11 mouse cellular contexts compared by ENCODE assay signal in the genomic region with DNA sequence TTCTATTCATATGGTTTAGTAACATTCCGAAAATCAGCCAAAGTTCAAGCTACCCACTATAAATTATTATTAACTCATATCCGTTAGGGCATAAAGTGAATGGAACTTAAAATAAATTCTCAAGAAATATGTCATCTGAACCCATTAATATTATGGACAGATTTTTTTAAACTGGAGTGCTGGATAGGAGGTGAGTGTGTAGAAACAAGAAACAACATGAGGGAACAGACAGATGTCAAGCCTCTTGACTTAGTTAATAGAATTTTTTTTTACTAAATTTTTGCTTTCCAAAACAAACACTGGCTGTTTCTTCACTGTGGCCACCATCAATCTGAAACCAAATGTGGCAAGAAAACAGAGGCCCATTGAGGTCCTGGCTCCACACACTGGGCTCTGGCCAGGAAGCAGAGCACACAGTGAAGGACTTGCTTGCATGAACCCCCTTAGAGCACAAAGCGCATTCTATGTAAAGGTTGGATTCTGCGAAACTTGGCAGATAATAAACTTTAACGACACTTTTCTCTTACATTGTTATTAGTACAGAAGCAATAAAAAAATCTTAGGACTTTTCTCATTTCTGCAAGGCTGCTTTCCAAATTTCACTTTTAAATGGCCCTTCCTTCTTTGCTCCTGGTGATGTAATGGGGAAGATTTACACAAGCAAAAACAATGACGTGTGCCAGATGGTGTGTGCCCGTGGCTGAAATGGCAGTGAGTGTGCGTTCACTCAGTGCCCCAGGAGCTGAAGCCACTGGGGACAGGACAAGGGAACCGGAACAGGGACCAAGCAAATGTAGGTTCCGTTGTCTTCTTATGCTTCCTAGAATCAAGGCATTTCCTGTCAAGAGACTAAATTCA. TPM values are rescaled to one million over a fixed set of nuclear protein-coding genes. Genes with fewer than 3 reads are reported as not detected.
DNase-seq lines count a peak whose midpoint lies in the region; ATAC-seq and TF ChIP-seq lines count a peak whose summit lies in the region.
"Had no signal": no experiment of that assay in that cellular context is flagged by ENCODE, and none has a peak within 500 bp of the region (broad histone marks: within the 10 kb centered on the region; RNA-seq: fewer than 3 reads in every experiment).

No protein-coding gene starts in this region.

- no peak for ATAC-seq in heart, embryonic 12.5 days (ENCODE audit: insufficient number of reproducible peaks, low FRiP score)
- ATAC-seq in limb, embryonic 13.5 days (ENCODE audit: low FRiP score, low read depth), result peak; percentile 93

- no peaks in the 10 kb centered on the region for H3K79me2 ChIP-seq in heart, adult 2 months (replicated peaks; ENCODE audit: control insufficient read depth, insufficient read depth, low read length)

- peaks cover 6% of the 10 kb centered on the region for H3K4me1 ChIP-seq in heart, adult 2 months (ENCODE audit: control insufficient read depth, insufficient read depth, low read length)
- no peaks in the 10 kb centered on the region for H3K4me1 ChIP-seq in heart, embryonic 12.5 days (replicated peaks)
- peaks cover 15% of the 10 kb centered on the region for H3K4me1 ChIP-seq in brown adipose tissue, adult 24 weeks (ENCODE audit: control insufficient read depth, insufficient read depth, insufficient read length, low read length)
- H3K4me1 ChIP-seq in limb, embryonic 13.5 days, result peaks cover 17% of the 10 kb centered on the region
- no peaks in the 10 kb centered on the region for H3K4me1 ChIP-seq in embryonic facial prominence, embryonic 10.5 days

- no peak overlapping the region for H3K9ac ChIP-seq in heart, adult 2 months (ENCODE audit: low read depth, low read length)
- no peak overlapping the region for H3K9ac ChIP-seq in heart, embryonic 12.5 days
- no peak overlapping the region for H3K9ac ChIP-seq in limb, embryonic 13.5 days

- TF ChIP-seq CTCF in heart, adult 2 months (IDR thresholded peaks at IDR 0.05), result no peak

- peak overlapping the region; percentile 8; the same call in 1 of the 2 replicates for H3K27ac ChIP-seq in heart, adult 2 months
- H3K27ac ChIP-seq in heart, embryonic 12.5 days (ENCODE audit: poor library complexity, severe bottlenecking), result no peak overlapping the region
- H3K27ac ChIP-seq in brown adipose tissue, adult 24 weeks (replicated peaks; ENCODE audit: low read depth, low read length), result peak overlapping the region; percentile 89
- H3K27ac ChIP-seq in limb, embryonic 13.5 days, result peak overlapping the region; percentile 81
- no peak overlapping the region for H3K27ac ChIP-seq in embryonic facial prominence, embryonic 10.5 days (replicated peaks)
- H3K27ac ChIP-seq: macrophage had no signal

- H3K27me3 ChIP-seq in heart, adult 2 months (ENCODE audit: control insufficient read depth, insufficient read depth, low read length), result no peaks in the 10 kb centered on the region
- H3K27me3 ChIP-seq in heart, embryonic 12.5 days (replicated peaks), result no peaks in the 10 kb centered on the region
- H3K27me3 ChIP-seq in limb, embryonic 13.5 days, result no peaks in the 10 kb centered on the region
- H3K27me3 ChIP-seq in embryonic facial prominence, embryonic 10.5 days (replicated peaks; ENCODE audit: low read depth, poor library complexity, severe bottlenecking), result no peaks in the 10 kb centered on the region

- TF ChIP-seq EP300 in heart, adult 2 months (IDR thresholded peaks at IDR 0.05; ENCODE audit: insufficient read depth, low read depth, low read length), result no peak

- no peak for TF ChIP-seq POLR2A in heart, adult 2 months (IDR thresholded peaks at IDR 0.05; ENCODE audit: insufficient read depth, low read depth, low read length)

- WGBS in heart, adult 2 months, result 61% methylated on average over 10 of the region's 10 CpGs
- 84% methylated on average over 10 of the region's 10 CpGs for WGBS in heart, embryonic 12.5 days
- WGBS in limb, embryonic 13.5 days, result 45% methylated on average over 10 of the region's 10 CpGs
- WGBS in embryonic facial prominence, embryonic 10.5 days, result 78% methylated on average over 10 of the region's 10 CpGs

- H3K4me3 ChIP-seq in heart, adult 2 months, result no peak overlapping the region
- no peak overlapping the region for H3K4me3 ChIP-seq in heart, embryonic 12.5 days
- no peak overlapping the region for H3K4me3 ChIP-seq in brown adipose tissue, adult 24 weeks (ENCODE audit: insufficient read depth, low read depth, low read length)
- H3K4me3 ChIP-seq in limb, embryonic 13.5 days, result no peak overlapping the region
- no peak overlapping the region for H3K4me3 ChIP-seq in embryonic facial prominence, embryonic 10.5 days

- intact Hi-C loops in heart, adult 2 months (cut with DNase I), result no loop called here

- no peak overlapping the region for H3K4me2 ChIP-seq in heart, embryonic 12.5 days
- H3K4me2 ChIP-seq in limb, embryonic 13.5 days (replicated peaks), result 0 out of 2 replicates have a peak overlapping the region, but pooled peaks have one; percentile 0

- peaks cover 11% of the 10 kb centered on the region; the same call in 1 of the 2 replicates for H3K36me3 ChIP-seq in heart, adult 2 months (ENCODE audit: control insufficient read depth, insufficient read depth, low read length)
- H3K36me3 ChIP-seq in heart, embryonic 12.5 days, result peaks cover 42% of the 10 kb centered on the region
- H3K36me3 ChIP-seq in limb, embryonic 13.5 days, result peaks cover 24% of the 10 kb centered on the region
- peaks cover 58% of the 10 kb centered on the region for H3K36me3 ChIP-seq in embryonic facial prominence, embryonic 10.5 days (replicated peaks)

- DNase-seq in heart, adult 2 months, result no peak
- peak; percentile 14 for DNase-seq in layer of hippocampus, adult 11-12 months (ENCODE audit: low spot score)
- DNase-seq in layer of hippocampus, postnatal 25 days (ENCODE audit: extremely low spot score in 1 of 2, low spot score in 1 of 2), result no peak
- DNase-seq in gastrocnemius, postnatal 10 days, result no peak
- no peak for DNase-seq in embryonic facial prominence, embryonic 10.5 days (ENCODE audit: low spot score)
- DNase-seq: cerebellum, adult 11 months; thymus, adult 2 months had no signal

- no peaks in the 10 kb centered on the region for H3K9me3 ChIP-seq in heart, embryonic 12.5 days (replicated peaks)
- no peaks in the 10 kb centered on the region for H3K9me3 ChIP-seq in limb, embryonic 13.5 days
- H3K9me3 ChIP-seq in embryonic facial prominence, embryonic 10.5 days, result no peaks in the 10 kb centered on the region

RNA-seq across cellular contexts. Expression of gene Tspan12, which starts 48.6 kb away (rescaled TPM):
- 10 to 100 TPM; 65.3 to 79.0 TPM for total RNA-seq in heart, adult 2 months (2021)
- polyA plus RNA-seq in heart, adult 2 months (2012; rRNA removed), result 18.6 and 38.2 TPM in 2 replicates
- polyA plus RNA-seq in heart, embryonic 12.5 days (2016; fragmentation: Nextera tagmentation; extraction: Ambion mirVana), result 68.6 and 71.1 TPM in 2 replicates
- 10 to 100 TPM; 29.3 to 34.5 TPM for total RNA-seq in layer of hippocampus, postnatal 25 days (2021)
- polyA plus RNA-seq in brown adipose tissue, adult 24 weeks (2012; ENCODE audit: insufficient read depth, insufficient read length, missing spikeins), result 156 and 175 TPM in 2 replicates
- 42.2 and 42.4 TPM in 2 replicates for polyA plus RNA-seq in limb, embryonic 13.5 days (2015; fragmentation: Nextera tagmentation; extraction: Ambion mirVana)
- total RNA-seq in gastrocnemius, postnatal 10 days (2021), result 10 to 100 TPM; 39.7 to 44.5 TPM
- 63.8 and 64.9 TPM in 2 replicates for polyA plus RNA-seq in embryonic facial prominence, embryonic 10.5 days (2016; fragmentation: Nextera tagmentation; extraction: Ambion mirVana)
- polyA plus RNA-seq: macrophage had no signal

Comparison
In these comparisons a context has a peak if more than half of its experiments do, and no peak if none do; other contexts are left out.
1. H3K27ac ChIP-seq: peak in heart, adult 2 months (single experiment), brown adipose tissue, adult 24 weeks (single experiment) and limb, embryonic 13.5 days (single experiment); none in heart, embryonic 12.5 days (single experiment) and embryonic facial prominence, embryonic 10.5 days (single experiment).